Mouse (Mus musculus) stomach, postnatal 0 days (tissue): ENCODE data around the gene Cyp2c70.
"Not testable (repeated sequence)": the region's sequence is repeated elsewhere in the genome, so short reads cannot be mapped to it uniquely, and the experiment has no call there.

Source experiments
- CTCF ChIP-seq: IDR thresholded peaks from 2 replicates; pipeline ENCODE4 v1.5.1; 2016; ENCODE audit warnings: antibody characterized with exemption, low read depth, mild to moderate bottlenecking, moderate library complexity
- EP300 ChIP-seq: optimal IDR thresholded peaks from 2 replicates; pipeline ENCODE3; 2016; ENCODE audit warnings: antibody characterized with exemption

- TF ChIP-seq CTCF, EP300: not testable (repeated sequence)
Measured at GRCm38 (mm10) chr19:40202947-40203346, 15.8 kb upstream of the Cyp2c70 start.
